Mouse (Mus musculus) heart, postnatal 0 days (tissue): ENCODE measurements around the gene Rdh13.

Source experiments
- CTCF ChIP-seq: IDR thresholded peaks from 2 replicates; pipeline ENCODE4 v1.5.1; 2016; ENCODE audit warnings: antibody characterized with exemption, control low read depth, low read depth
- EP300 ChIP-seq: IDR thresholded peaks from 2 replicates; pipeline ENCODE4 v1.6.1; 2016; ENCODE audit warnings: antibody characterized with exemption, low read depth

- TF ChIP-seq EP300: no peak
- no peak for TF ChIP-seq CTCF
Observed at GRCm38 (mm10) chr7:4478796-4479291, 33.4 kb upstream of the Rdh13 start.
